Mouse (Mus musculus) heart, postnatal 0 days (tissue): ENCODE results near the gene Wdr93. TPM values are rescaled to one million over a fixed set of nuclear protein-coding genes. Genes with fewer than 3 reads are reported as not detected.
A peak's percentile ranks its signal among the peaks of the same experiment; 100 is the strongest.

Source experiments
- ATAC-seq: fragments of 200-750 bp; cut with Nextera tagmentation; 2 replicates; pipeline ENCODE4 v1.8.0; 2017; ENCODE audit warnings: low read depth, moderate number of reproducible peaks, moderate library complexity; ENCODE audit not compliant: insufficient read depth
- DNase-seq: peaks from one replicate; pipeline ENCODE4 v3.0.0-alpha.2; 2016; ENCODE audit warnings: low spot score
- H3K27ac ChIP-seq: fragments of 300-500 bp; sonication (generic); 2 replicates; pipeline ENCODE4 v1.5.1; 2014; ENCODE audit warnings: low read depth, mild to moderate bottlenecking
- H3K27me3 ChIP-seq: fragments of 300-500 bp; sonication (generic); 2 replicates; pipeline ENCODE4 v1.6.1; 2014; ENCODE audit warnings: low read length, mixed read lengths; ENCODE audit not compliant: control insufficient read depth, insufficient read depth
- H3K36me3 ChIP-seq: fragments of 300-500 bp; sonication (generic); replicated peaks from 2 replicates; pipeline ENCODE4 v1.6.1; 2014; ENCODE audit warnings: low read length, mixed read lengths; ENCODE audit not compliant: control insufficient read depth, insufficient read depth
- H3K4me1 ChIP-seq: fragments of 300-500 bp; sonication (generic); 2 replicates; pipeline ENCODE4 v1.6.1; 2014; ENCODE audit warnings: antibody characterized with exemption; ENCODE audit not compliant: control insufficient read depth, insufficient read depth
- H3K4me2 ChIP-seq: fragments of 300-500 bp; sonication (generic); 2 replicates; pipeline ENCODE4 v1.6.1; 2014; ENCODE audit warnings: low read depth, mild to moderate bottlenecking, low read length, moderate library complexity
- H3K4me3 ChIP-seq: fragments of 300-500 bp; sonication (generic); 2 replicates; pipeline ENCODE4 v1.5.1; 2014; ENCODE audit warnings: low read depth, low read length
- H3K9ac ChIP-seq: fragments of 300-500 bp; sonication (generic); replicated peaks from 2 replicates; pipeline ENCODE4 v1.6.1; 2014; ENCODE audit warnings: low read depth, low read length, mixed read lengths
- H3K9me3 ChIP-seq: fragments of 300-500 bp; sonication (generic); replicated peaks from 2 replicates; pipeline ENCODE4 v1.6.1; 2016; ENCODE audit warnings: low read length; ENCODE audit not compliant: control insufficient read depth
- CTCF ChIP-seq: IDR thresholded peaks from 2 replicates; pipeline ENCODE4 v1.5.1; 2016; ENCODE audit warnings: antibody characterized with exemption, control low read depth, low read depth
- EP300 ChIP-seq: IDR thresholded peaks from 2 replicates; pipeline ENCODE4 v1.6.1; 2016; ENCODE audit warnings: antibody characterized with exemption, low read depth
- WGBS: fragments of 180-500 bp; shearing (Covaris S2); extraction: QIAGEN DNeasy Blood & Tissue Kit; methylation state at CpG from one replicate; pipeline ENCODE4 v1.1.7; 2014; 5-methylcytosine and 5-hydroxymethylcytosine counted together
- polyA plus RNA-seq: library from polyadenylated mRNA; unstranded; fragments of >200 nt; fragmentation: Nextera tagmentation; extraction: Ambion mirVana; gene quantifications from 2 replicates; pipeline ENCODE4 v1.2.1, GENCODE M21; 2015
- total RNA-seq: library from RNA; depleted of rRNA; stranded (reverse); fragments of >200 nt; gene quantifications from 2 replicates; pipeline ENCODE4 v1.2.3, GENCODE M21; 2014; ENCODE audit warnings: low replicate concordance

Gene Wdr93
- total and polyA plus RNA-seq, 2 experiments from 2014 or later: not detected

GRCm38 (mm10) chr7:79802037-79802436 is 59.1 kb downstream of the Wdr93 start:
- 56% methylated on average over 5 of the region's 5 CpGs for WGBS

GRCm38 (mm10) chr7:79803887-79804286 is 60.9 kb downstream of the Wdr93 start:
- no peak overlapping the region for H3K27ac ChIP-seq
- peak; percentile 18; the same call in 1 of the 2 replicates for ATAC-seq
- H3K9ac ChIP-seq: no peak overlapping the region
- H3K27me3 ChIP-seq: no peaks in the 10 kb centered on the region
- no peak overlapping the region for H3K4me2 ChIP-seq
- H3K9me3 ChIP-seq: no peaks in the 10 kb centered on the region
- TF ChIP-seq CTCF (no peak), EP300 (no peak)
- no peaks in the 10 kb centered on the region for H3K36me3 ChIP-seq
- DNase-seq: peak; percentile 67
- 18% methylated on average over 2 of the region's 2 CpGs for WGBS
- H3K4me3 ChIP-seq: no peak overlapping the region
- no peaks in the 10 kb centered on the region for H3K4me1 ChIP-seq

More at GRCm38 (mm10) chr7:79802037-79802436, 59.1 kb downstream of the Wdr93 start:
- TF ChIP-seq EP300 (no peak), CTCF (no peak)
- ATAC-seq (no peak), DNase-seq (no peak)
- H3K9me3 ChIP-seq: no peaks in the 10 kb centered on the region
- no peak overlapping the region for H3K9ac ChIP-seq
- no peaks in the 10 kb centered on the region for H3K36me3 ChIP-seq
- H3K4me1 ChIP-seq: no peaks in the 10 kb centered on the region
- H3K27me3 ChIP-seq: 0 out of 2 replicates have a peak, but pooled peaks cover 8% of the 10 kb centered on the region
- H3K27ac ChIP-seq: no peak overlapping the region
- no peak overlapping the region for H3K4me3 ChIP-seq
- no peak overlapping the region for H3K4me2 ChIP-seq

DNA sequence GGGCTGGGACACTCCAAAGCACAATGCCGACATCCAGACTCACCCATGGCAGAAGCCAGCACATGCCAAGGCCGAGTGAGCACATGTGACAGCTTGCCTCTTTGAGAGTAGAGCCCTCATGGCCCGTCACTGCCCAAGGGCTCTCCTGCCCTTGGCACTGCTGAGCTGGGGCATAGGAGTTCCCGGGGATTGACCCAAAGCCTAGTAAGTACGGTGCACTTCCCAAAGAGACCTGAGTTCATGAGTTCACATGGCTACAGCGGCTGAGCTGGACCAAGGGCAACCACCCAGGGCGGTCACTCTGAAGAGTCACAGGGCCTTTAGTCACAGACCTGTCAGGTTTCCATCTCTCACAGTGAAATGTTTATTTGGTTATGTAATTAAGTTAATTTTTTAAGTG is 65.6 kb downstream of the Wdr93 start:
- Histone ChIP-seq H3K4me2 (no peak overlapping the region), H3K27me3 (peaks cover 22% of the 10 kb centered on the region), H3K27ac (no peak overlapping the region), H3K9ac (no peak overlapping the region), H3K4me1 (no peaks in the 10 kb centered on the region), H3K4me3 (no peak overlapping the region), H3K36me3 (no peaks in the 10 kb centered on the region), H3K9me3 (no peaks in the 10 kb centered on the region)
- 85% methylated on average over 7 of the region's 7 CpGs for WGBS
- DNase-seq: no peak
- TF ChIP-seq CTCF (no peak), EP300 (no peak)
- ATAC-seq: no peak

DNA sequence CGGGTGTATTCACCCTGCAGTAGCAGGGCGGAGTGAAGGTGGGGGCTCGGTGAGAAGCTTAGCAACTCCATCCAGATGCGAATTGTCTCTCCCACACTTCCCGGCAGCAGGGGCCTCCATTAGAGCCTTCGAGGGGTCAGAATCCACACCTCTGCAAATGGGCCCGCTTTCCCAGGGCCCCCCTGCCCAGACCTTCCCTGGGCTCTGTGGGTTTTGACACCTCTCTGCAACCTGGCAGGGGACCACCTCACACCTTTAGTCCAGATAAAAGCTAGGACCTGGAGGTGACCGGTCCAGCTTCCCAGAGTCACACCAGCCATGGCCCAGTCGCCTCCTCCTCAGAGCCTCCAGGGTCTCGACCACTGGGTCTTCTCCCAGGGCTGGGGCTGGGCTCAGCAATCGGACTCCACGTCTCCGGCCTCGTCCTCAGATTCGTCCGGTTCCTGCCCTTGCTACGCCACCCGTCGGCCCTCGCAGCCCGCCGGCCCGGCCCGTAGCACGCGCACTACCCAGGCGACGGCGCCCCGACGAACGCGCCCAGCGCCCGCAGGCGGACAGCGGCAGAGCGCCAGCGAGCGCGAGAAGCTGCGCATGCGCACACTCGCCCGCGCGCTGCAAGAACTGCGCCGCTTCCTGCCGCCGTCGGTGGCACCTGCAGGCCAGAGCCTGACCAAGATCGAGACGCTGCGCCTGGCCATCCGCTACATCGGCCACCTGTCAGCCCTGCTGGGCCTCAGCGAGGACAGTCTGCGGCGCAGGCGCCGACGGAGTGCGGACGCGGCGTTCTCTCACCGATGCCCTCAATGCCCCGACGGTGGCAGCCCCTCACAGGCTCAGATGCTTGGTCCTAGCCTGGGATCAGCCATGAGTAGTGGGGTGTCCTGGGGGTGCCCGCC is 67.9 kb downstream of the Wdr93 start, which contains the start of gene Mesp2:
Gene Mesp2, plus strand, starts transcription at position 117 of the 896 bp plus-strand sequence.
- DNase-seq (peak; percentile 56), ATAC-seq (peak; percentile 63)
- Histone ChIP-seq H3K27ac (no peak within 1 kb of the TSS), H3K36me3 (no peaks in the 10 kb centered on the region), H3K4me3 (peak within 1 kb of the TSS; percentile 19), H3K27me3 (peaks cover 22% of the 10 kb centered on the region), H3K4me2 (peak within 1 kb of the TSS; percentile 50), H3K9ac (no peak within 1 kb of the TSS), H3K9me3 (no peaks in the 10 kb centered on the region), H3K4me1 (no peaks in the 10 kb centered on the region)
- TF ChIP-seq CTCF: no peak
- no peak for TF ChIP-seq EP300
- WGBS: 11% methylated on average over 71 of the region's 71 CpGs

GRCm38 (mm10) chr7:79813409-79813808 is 70.4 kb downstream of the Wdr93 start:
- Histone ChIP-seq H3K36me3 (no peaks in the 10 kb centered on the region), H3K4me2 (no peak overlapping the region), H3K27me3 (peaks cover 22% of the 10 kb centered on the region), H3K27ac (no peak overlapping the region), H3K9me3 (no peaks in the 10 kb centered on the region), H3K4me3 (no peak overlapping the region), H3K4me1 (peaks cover 3% of the 10 kb centered on the region; the same call in 1 of the 2 replicates), H3K9ac (no peak overlapping the region)
- no peak for ATAC-seq
- no peak for DNase-seq
- TF ChIP-seq EP300: no peak
- TF ChIP-seq CTCF: no peak
- 66% methylated on average over 1 of the region's 1 CpGs for WGBS
